Mouse (Mus musculus): ENCODE data around the gene Arhgap20. TPM values are rescaled to one million over a fixed set of nuclear protein-coding genes. Genes with fewer than 3 reads are reported as not detected.

Arhgap20 gene
- polyA plus RNA-seq, 1 experiment from 2014 or later: 0.09 TPM

- no peak overlapping the region for H3K27ac ChIP-seq (ENCODE audit: low read length)
- no peak for ATAC-seq (ENCODE audit: low read depth)
- no peaks in the 10 kb centered on the region for H3K4me1 ChIP-seq (ENCODE audit: control insufficient read depth, low read depth, low read length)
- H3K36me3 ChIP-seq (ENCODE audit: control insufficient read depth, insufficient read depth): no peaks in the 10 kb centered on the region
- H3K4me2 ChIP-seq (ENCODE audit: low read depth, low read length): no peak overlapping the region
- WGBS (ENCODE audit: insufficient replicate concordance): 50% methylated on average over 4 of the region's 4 CpGs
- H3K9ac ChIP-seq (ENCODE audit: low read depth, low read length): no peak overlapping the region
- H3K27me3 ChIP-seq (ENCODE audit: control insufficient read depth, insufficient read depth, low read depth, low read length): no peaks in the 10 kb centered on the region
- no peak overlapping the region for H3K4me3 ChIP-seq (ENCODE audit: low read depth, low read length)
- no peaks in the 10 kb centered on the region for H3K9me3 ChIP-seq (replicated peaks; ENCODE audit: control insufficient read depth, low read length)
Measured at GRCm38 (mm10) chr9:51881386-51881785, 116.2 kb downstream of the Arhgap20 start.

DNA sequence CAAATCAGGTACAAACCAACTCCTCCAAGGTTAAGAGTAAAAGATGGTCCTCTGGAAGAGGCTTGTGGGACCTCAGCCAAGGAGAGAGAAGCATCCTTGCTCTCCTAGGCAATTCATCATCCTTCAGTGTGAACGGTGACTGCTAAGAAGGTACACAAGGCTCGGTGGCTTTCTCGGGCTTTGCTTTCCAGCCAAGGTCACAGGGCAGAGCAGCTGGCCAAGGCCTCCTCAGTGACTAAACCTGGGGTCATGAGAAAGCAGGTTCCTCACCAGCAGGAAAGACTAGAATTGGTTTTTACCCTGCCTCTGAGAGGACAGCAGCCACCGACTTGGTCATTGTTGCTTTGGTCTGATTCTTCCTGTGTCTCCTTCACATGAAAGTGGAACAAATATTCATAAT is 116.7 kb downstream of the Arhgap20 start:
- no peaks in the 10 kb centered on the region for H3K27me3 ChIP-seq (ENCODE audit: control insufficient read depth, insufficient read depth, low read depth, low read length)
- ATAC-seq (ENCODE audit: low read depth): no peak
- H3K27ac ChIP-seq (ENCODE audit: low read length): no peak overlapping the region
- WGBS (ENCODE audit: insufficient replicate concordance): 62% methylated on average over 4 of the region's 4 CpGs
- H3K9me3 ChIP-seq (replicated peaks; ENCODE audit: control insufficient read depth, low read length): no peaks in the 10 kb centered on the region
- no peaks in the 10 kb centered on the region for H3K36me3 ChIP-seq (ENCODE audit: control insufficient read depth, insufficient read depth)
- H3K4me1 ChIP-seq (ENCODE audit: control insufficient read depth, low read depth, low read length): no peaks in the 10 kb centered on the region
- no peak overlapping the region for H3K9ac ChIP-seq (ENCODE audit: low read depth, low read length)
- H3K4me2 ChIP-seq (ENCODE audit: low read depth, low read length): no peak overlapping the region
- no peak overlapping the region for H3K4me3 ChIP-seq (ENCODE audit: low read depth, low read length)

DNA sequence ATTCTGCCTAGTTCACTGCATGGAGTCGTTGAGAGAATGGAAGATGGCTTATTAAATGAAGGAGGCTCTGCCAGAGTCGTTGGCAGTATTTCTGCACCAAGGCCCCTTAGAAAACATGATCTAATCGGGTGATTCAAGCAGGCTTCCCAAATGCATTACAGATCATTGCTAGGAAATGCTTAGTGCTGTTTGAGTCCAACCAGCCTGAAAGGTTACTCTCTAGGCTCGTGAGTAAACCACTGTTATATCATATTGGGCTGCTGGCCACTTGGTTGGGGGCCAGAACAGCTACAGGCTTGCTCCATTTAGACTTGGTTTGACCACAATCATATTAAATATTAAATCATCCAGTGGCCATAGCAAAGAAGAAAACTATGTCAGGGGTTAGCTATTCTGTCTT is 118.2 kb downstream of the Arhgap20 start:
- ATAC-seq (ENCODE audit: low read depth): no peak
- Histone ChIP-seq H3K27ac (ENCODE audit: low read length) (no peak overlapping the region), H3K4me1 (ENCODE audit: control insufficient read depth, low read depth, low read length) (no peaks in the 10 kb centered on the region), H3K27me3 (ENCODE audit: control insufficient read depth, insufficient read depth, low read depth, low read length) (no peaks in the 10 kb centered on the region), H3K36me3 (ENCODE audit: control insufficient read depth, insufficient read depth) (no peaks in the 10 kb centered on the region), H3K9me3 (replicated peaks; ENCODE audit: control insufficient read depth, low read length) (no peaks in the 10 kb centered on the region), H3K4me2 (ENCODE audit: low read depth, low read length) (no peak overlapping the region), H3K9ac (ENCODE audit: low read depth, low read length) (no peak overlapping the region), H3K4me3 (ENCODE audit: low read depth, low read length) (no peak overlapping the region)
- 45% methylated on average over 4 of the region's 4 CpGs for WGBS (ENCODE audit: insufficient replicate concordance)

- H3K4me3 ChIP-seq (ENCODE audit: low read depth, low read length): no peak overlapping the region
- no peaks in the 10 kb centered on the region for H3K27me3 ChIP-seq (ENCODE audit: control insufficient read depth, insufficient read depth, low read depth, low read length)
- no peak overlapping the region for H3K27ac ChIP-seq (ENCODE audit: low read length)
- WGBS (ENCODE audit: insufficient replicate concordance): 83% methylated on average over 1 of the region's 1 CpGs
- no peaks in the 10 kb centered on the region for H3K36me3 ChIP-seq (ENCODE audit: control insufficient read depth, insufficient read depth)
- ATAC-seq (ENCODE audit: low read depth): no peak
- no peak overlapping the region for H3K9ac ChIP-seq (ENCODE audit: low read depth, low read length)
- H3K4me2 ChIP-seq (ENCODE audit: low read depth, low read length): no peak overlapping the region
- H3K4me1 ChIP-seq (ENCODE audit: control insufficient read depth, low read depth, low read length): no peaks in the 10 kb centered on the region
- no peaks in the 10 kb centered on the region for H3K9me3 ChIP-seq (replicated peaks; ENCODE audit: control insufficient read depth, low read length)
Measured at GRCm38 (mm10) chr9:51892921-51893320, 127.8 kb downstream of the Arhgap20 start.

Other genes with a start within 250 kb of the Arhgap20 start
- gene Fdx1, start 198.2 kb downstream of the Arhgap20 start, polyA plus RNA-seq (2015; fragmentation: Nextera tagmentation; extraction: Ambion mirVana): 32.2 and 34.3 TPM in 2 replicates